12 mouse cellular contexts compared by ENCODE assay signal in genomic region chr16:6283496-6283895, GRCm38 (mm10).
"Had no signal": no experiment of that assay in that cellular context is flagged by ENCODE, and none has a peak within 500 bp of the region (broad histone marks: within the 10 kb centered on the region; RNA-seq: fewer than 3 reads in every experiment).

No protein-coding gene starts in this region.

- DNase-seq: gastrocnemius, adult 2 months; gastrocnemius, postnatal 10 days; gastrocnemius, postnatal 25 days; heart, adult 2 months; heart, postnatal 14 days; heart, postnatal 4 days; kidney, adult 18-20 months; kidney, adult 8-10 months; kidney, postnatal 10 days; kidney, postnatal 25 days; kidney, postnatal 4 days; liver had no signal
